Comparison of ENCODE assay signal across 21 mouse cellular contexts in genomic region chr9:43772460-43772859, GRCm38 (mm10). TPM values are rescaled to one million over a fixed set of nuclear protein-coding genes. Genes with fewer than 3 reads are reported as not detected.
DNase-seq lines count a peak whose midpoint lies in the region; ATAC-seq lines count a peak whose summit lies in the region.
"Had no signal": no experiment of that assay in that cellular context is flagged by ENCODE, and none has a peak within 500 bp of the region (broad histone marks: within the 10 kb centered on the region; RNA-seq: fewer than 3 reads in every experiment).

No protein-coding gene starts in this region.

- 72% methylated on average over 6 of the region's 6 CpGs for WGBS in embryonic facial prominence, embryonic 15.5 days
- WGBS in embryonic facial prominence, embryonic 10.5 days: 87% methylated on average over 6 of the region's 6 CpGs
- 79% methylated on average over 6 of the region's 6 CpGs for WGBS in stomach, embryonic 16.5 days

- H3K4me3 ChIP-seq in embryonic facial prominence, embryonic 15.5 days (replicated peaks): no peak overlapping the region
- no peak overlapping the region for H3K4me3 ChIP-seq in embryonic facial prominence, embryonic 10.5 days
- H3K4me3 ChIP-seq in stomach, embryonic 16.5 days (replicated peaks; ENCODE audit: low read length): no peak overlapping the region
- H3K4me3 ChIP-seq: forebrain, embryonic 15.5 days; heart, embryonic 10.5 days; hindbrain, embryonic 12.5 days had no signal

- H3K36me3 ChIP-seq in embryonic facial prominence, embryonic 15.5 days: no peaks in the 10 kb centered on the region
- H3K36me3 ChIP-seq in embryonic facial prominence, embryonic 10.5 days (replicated peaks): no peaks in the 10 kb centered on the region
- H3K36me3 ChIP-seq in stomach, embryonic 16.5 days (ENCODE audit: control insufficient read depth, insufficient read depth, low read length): no peaks in the 10 kb centered on the region
- H3K36me3 ChIP-seq: forebrain, embryonic 15.5 days; heart, embryonic 10.5 days; hindbrain, embryonic 12.5 days had no signal

- H3K4me1 ChIP-seq in embryonic facial prominence, embryonic 15.5 days: peaks cover 84% of the 10 kb centered on the region
- H3K4me1 ChIP-seq in embryonic facial prominence, embryonic 10.5 days: peaks cover 76% of the 10 kb centered on the region
- H3K4me1 ChIP-seq in stomach, embryonic 16.5 days (ENCODE audit: control insufficient read depth, insufficient read depth, low read length): 0 out of 2 replicates have a peak, but pooled peaks cover 5% of the 10 kb centered on the region

- H3K27ac ChIP-seq in embryonic facial prominence, embryonic 15.5 days (replicated peaks): peak overlapping the region; percentile 65; the same call in 1 of the 2 replicates
- H3K27ac ChIP-seq in embryonic facial prominence, embryonic 10.5 days (replicated peaks): no peak overlapping the region
- peak overlapping the region; percentile 81 for H3K27ac ChIP-seq in stomach, embryonic 16.5 days (ENCODE audit: low read length)
- H3K27ac ChIP-seq: forebrain, embryonic 15.5 days; heart, embryonic 10.5 days; hindbrain, embryonic 12.5 days had no signal

- intact Hi-C loops in left cerebral cortex, postnatal 25 days (cut with DNase I): no loop called here

- no peak for DNase-seq in embryonic facial prominence, embryonic 10.5 days (ENCODE audit: low spot score)
- DNase-seq in CD4-positive helper T cell, adult 2 months (ENCODE audit: low read depth, low spot score): peak; percentile 14
- no peak for DNase-seq in cerebellum, adult 11 months
- no peak for DNase-seq in left cerebral cortex, postnatal 25 days (ENCODE audit: low spot score in 2 of 2)
- DNase-seq: adrenal gland, adult 2 months; adrenal gland, postnatal 25 days; B cell, adult 2 months; cerebellum, adult 2 months; cerebellum, postnatal 10 days; gastrocnemius, postnatal 36 days; heart, adult 11 months; heart, postnatal 10 days; heart, postnatal 4 days had no signal

- no peaks in the 10 kb centered on the region for H3K27me3 ChIP-seq in embryonic facial prominence, embryonic 15.5 days
- H3K27me3 ChIP-seq in embryonic facial prominence, embryonic 10.5 days (replicated peaks; ENCODE audit: low read depth, poor library complexity, severe bottlenecking): no peaks in the 10 kb centered on the region
- no peaks in the 10 kb centered on the region for H3K27me3 ChIP-seq in stomach, embryonic 16.5 days (ENCODE audit: control insufficient read depth, insufficient read depth, low read length)
- H3K27me3 ChIP-seq: forebrain, embryonic 15.5 days; hindbrain, embryonic 12.5 days; Patski had no signal

- no peak for ATAC-seq in embryonic facial prominence, embryonic 15.5 days (ENCODE audit: insufficient number of reproducible peaks, low FRiP score, low TSS enrichment, low read depth)
- peak; percentile 53 for ATAC-seq in monocyte, adult 5-6 weeks (replicated peaks; ENCODE audit: insufficient number of reproducible peaks, low FRiP score, low TSS enrichment, poor library complexity, severe bottlenecking)
- ATAC-seq in stomach, embryonic 16.5 days (ENCODE audit: insufficient read depth, low FRiP score): no peak
- ATAC-seq: activated CD4-positive, CD25-positive, alpha-beta regulatory T cell, adult 4 months; forebrain, embryonic 15.5 days; Patski had no signal

- H3K4me2 ChIP-seq in embryonic facial prominence, embryonic 15.5 days (replicated peaks): no peak overlapping the region
- H3K4me2 ChIP-seq in stomach, embryonic 16.5 days (ENCODE audit: low read depth, low read length): no peak overlapping the region
- H3K4me2 ChIP-seq: forebrain, embryonic 15.5 days; hindbrain, embryonic 12.5 days had no signal

- H3K9me3 ChIP-seq in embryonic facial prominence, embryonic 15.5 days (replicated peaks): no peaks in the 10 kb centered on the region
- H3K9me3 ChIP-seq in embryonic facial prominence, embryonic 10.5 days: no peaks in the 10 kb centered on the region
- H3K9me3 ChIP-seq in stomach, embryonic 16.5 days (replicated peaks; ENCODE audit: control insufficient read depth, low read length): no peaks in the 10 kb centered on the region
- H3K9me3 ChIP-seq: forebrain, embryonic 15.5 days; heart, embryonic 10.5 days; hindbrain, embryonic 12.5 days had no signal

- no peak overlapping the region for H3K9ac ChIP-seq in embryonic facial prominence, embryonic 15.5 days
- no peak overlapping the region for H3K9ac ChIP-seq in stomach, embryonic 16.5 days (ENCODE audit: low read length)
- H3K9ac ChIP-seq: forebrain, embryonic 15.5 days; hindbrain, embryonic 12.5 days had no signal

RNA-seq across cellular contexts. Expression of gene Nectin1, which starts 28.7 kb away (rescaled TPM):
- 13.4 and 15.1 TPM in 2 replicates for polyA plus RNA-seq in embryonic facial prominence, embryonic 15.5 days (2015; fragmentation: Nextera tagmentation; extraction: Ambion mirVana)
- polyA plus RNA-seq in embryonic facial prominence, embryonic 10.5 days (2016; fragmentation: Nextera tagmentation; extraction: Ambion mirVana): 5.0 TPM in 2 replicates
- 6.0 to 7.5 TPM (median 7.2 TPM) in 3 replicates for total RNA-seq in monocyte, adult 5-6 weeks (2017)
- polyA plus RNA-seq in stomach, embryonic 16.5 days (2015; fragmentation: Nextera tagmentation; extraction: Ambion mirVana): 8.9 and 9.5 TPM in 2 replicates
- 100 to 1,000 TPM in 1 of 2 experiments, 10 to 100 TPM in 1; 91.2 to 115 TPM for total RNA-seq in left cerebral cortex, postnatal 25 days (2021)
